Mouse (Mus musculus): ENCODE measurements at regions not wholly inside any gene's neighbourhood (a gene's known extent, or its start where the extent isn't known, plus 50 kb on each side); places are given as distances from the start of the nearest gene placed in this dataset.

DNA sequence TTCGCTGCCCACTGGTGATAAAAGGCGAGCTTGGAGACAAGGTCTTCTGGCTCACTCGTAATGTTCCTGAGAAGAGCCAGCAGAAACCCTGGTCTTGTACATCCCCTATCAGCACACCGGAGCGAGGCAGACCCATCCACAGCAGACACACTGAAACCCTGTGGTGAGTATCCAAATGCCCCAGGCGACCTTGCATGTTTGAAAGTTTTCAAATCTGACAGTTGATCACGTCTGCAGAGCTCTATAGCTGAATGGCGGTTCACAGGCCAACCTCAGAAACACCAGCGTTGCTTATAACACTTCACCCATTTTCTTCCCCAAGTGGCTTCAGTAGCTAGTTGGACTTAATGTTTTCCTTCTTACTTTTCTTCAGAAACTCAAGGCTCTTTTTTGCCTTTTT is 112.6 kb upstream of the Eomes start:
- Histone ChIP-seq H3K9ac (replicated peaks; ENCODE audit: low read depth, low read length) (no peak overlapping the region), H3K4me2 (ENCODE audit: low read depth, low read length) (no peak overlapping the region), H3K36me3 (ENCODE audit: control insufficient read depth, insufficient read depth, low read length) (no peaks in the 10 kb centered on the region), H3K27ac (ENCODE audit: low read depth, low read length) (no peak overlapping the region), H3K4me3 (ENCODE audit: low read depth, low read length) (no peak overlapping the region), H3K4me1 (ENCODE audit: control insufficient read depth, insufficient read depth, low read length) (no peaks in the 10 kb centered on the region), H3K27me3 (ENCODE audit: control insufficient read depth, insufficient read depth, low read length) (no peaks in the 10 kb centered on the region), H3K9me3 (ENCODE audit: control insufficient read depth, low read length) (no peaks in the 10 kb centered on the region)
- WGBS = 84% methylated on average over 9 of the region's 9 CpGs
- ATAC-seq (ENCODE audit: low read depth) = no peak

GRCm38 (mm10) chr9:118367314-118367713 is 110.7 kb upstream of the Eomes start:
- H3K4me3 ChIP-seq (ENCODE audit: low read depth, low read length) = no peak overlapping the region
- H3K9ac ChIP-seq (replicated peaks; ENCODE audit: low read depth, low read length) = no peak overlapping the region
- no peak overlapping the region for H3K27ac ChIP-seq (ENCODE audit: low read depth, low read length)
- WGBS = 80% methylated on average over 4 of the region's 4 CpGs
- no peak for ATAC-seq (ENCODE audit: low read depth)
- H3K36me3 ChIP-seq (ENCODE audit: control insufficient read depth, insufficient read depth, low read length) = no peaks in the 10 kb centered on the region
- no peaks in the 10 kb centered on the region for H3K9me3 ChIP-seq (ENCODE audit: control insufficient read depth, low read length)
- no peaks in the 10 kb centered on the region for H3K27me3 ChIP-seq (ENCODE audit: control insufficient read depth, insufficient read depth, low read length)
- H3K4me1 ChIP-seq (ENCODE audit: control insufficient read depth, insufficient read depth, low read length) = no peaks in the 10 kb centered on the region
- H3K4me2 ChIP-seq (ENCODE audit: low read depth, low read length) = no peak overlapping the region

GRCm38 (mm10) chr9:118370581-118370980 is 107.4 kb upstream of the Eomes start:
- Histone ChIP-seq H3K9ac (replicated peaks; ENCODE audit: low read depth, low read length) (no peak overlapping the region), H3K4me2 (ENCODE audit: low read depth, low read length) (no peak overlapping the region), H3K36me3 (ENCODE audit: control insufficient read depth, insufficient read depth, low read length) (no peaks in the 10 kb centered on the region), H3K27me3 (ENCODE audit: control insufficient read depth, insufficient read depth, low read length) (no peaks in the 10 kb centered on the region), H3K4me3 (ENCODE audit: low read depth, low read length) (no peak overlapping the region), H3K27ac (ENCODE audit: low read depth, low read length) (no peak overlapping the region), H3K9me3 (ENCODE audit: control insufficient read depth, low read length) (no peaks in the 10 kb centered on the region), H3K4me1 (ENCODE audit: control insufficient read depth, insufficient read depth, low read length) (no peaks in the 10 kb centered on the region)
- ATAC-seq (ENCODE audit: low read depth) = no peak
- WGBS = 82% methylated on average over 6 of the region's 6 CpGs

- Histone ChIP-seq H3K36me3 (ENCODE audit: control insufficient read depth, insufficient read depth, low read length) (no peaks in the 10 kb centered on the region), H3K4me3 (ENCODE audit: low read depth, low read length) (no peak overlapping the region), H3K4me2 (ENCODE audit: low read depth, low read length) (no peak overlapping the region), H3K9ac (replicated peaks; ENCODE audit: low read depth, low read length) (no peak overlapping the region), H3K27ac (ENCODE audit: low read depth, low read length) (no peak overlapping the region), H3K9me3 (ENCODE audit: control insufficient read depth, low read length) (no peaks in the 10 kb centered on the region), H3K4me1 (ENCODE audit: control insufficient read depth, insufficient read depth, low read length) (no peaks in the 10 kb centered on the region), H3K27me3 (ENCODE audit: control insufficient read depth, insufficient read depth, low read length) (no peaks in the 10 kb centered on the region)
- WGBS = 86% methylated on average over 5 of the region's 5 CpGs
- ATAC-seq (ENCODE audit: low read depth) = no peak
Observed at GRCm38 (mm10) chr9:118374680-118375079, 103.3 kb upstream of the Eomes start.

DNA sequence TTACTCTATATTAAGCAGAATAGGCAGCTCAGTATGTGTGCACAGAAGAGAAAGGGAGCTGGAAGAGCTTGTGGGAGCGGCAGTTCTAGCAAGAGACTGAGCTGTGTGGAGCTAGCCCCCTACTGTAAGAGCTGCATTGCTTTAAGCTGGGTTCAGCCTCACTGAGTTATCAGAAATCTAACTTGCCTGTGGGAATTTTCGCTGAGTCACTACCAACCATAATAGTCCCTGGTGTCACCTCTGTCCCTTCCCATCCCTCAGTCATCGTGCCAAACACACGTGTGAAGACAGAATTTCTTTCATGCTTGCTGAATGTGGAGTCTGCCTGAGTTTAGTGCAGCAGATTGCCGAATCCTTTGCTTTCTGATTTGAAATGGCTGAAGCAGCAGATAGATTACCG is 99.0 kb upstream of the Eomes start:
- Histone ChIP-seq H3K4me1 (ENCODE audit: control insufficient read depth, insufficient read depth, low read length) (no peaks in the 10 kb centered on the region), H3K4me2 (ENCODE audit: low read depth, low read length) (no peak overlapping the region), H3K9ac (replicated peaks; ENCODE audit: low read depth, low read length) (no peak overlapping the region), H3K27ac (ENCODE audit: low read depth, low read length) (no peak overlapping the region), H3K4me3 (ENCODE audit: low read depth, low read length) (no peak overlapping the region), H3K36me3 (ENCODE audit: control insufficient read depth, insufficient read depth, low read length) (no peaks in the 10 kb centered on the region), H3K9me3 (ENCODE audit: control insufficient read depth, low read length) (no peaks in the 10 kb centered on the region), H3K27me3 (ENCODE audit: control insufficient read depth, insufficient read depth, low read length) (no peaks in the 10 kb centered on the region)
- 25% methylated on average over 6 of the region's 6 CpGs for WGBS
- ATAC-seq (ENCODE audit: low read depth) = no peak

GRCm38 (mm10) chr9:118382532-118382931 is 95.5 kb upstream of the Eomes start:
- no peaks in the 10 kb centered on the region for H3K36me3 ChIP-seq (ENCODE audit: control insufficient read depth, insufficient read depth, low read length)
- WGBS = 87% methylated on average over 3 of the region's 3 CpGs
- ATAC-seq (ENCODE audit: low read depth) = no peak

DNA sequence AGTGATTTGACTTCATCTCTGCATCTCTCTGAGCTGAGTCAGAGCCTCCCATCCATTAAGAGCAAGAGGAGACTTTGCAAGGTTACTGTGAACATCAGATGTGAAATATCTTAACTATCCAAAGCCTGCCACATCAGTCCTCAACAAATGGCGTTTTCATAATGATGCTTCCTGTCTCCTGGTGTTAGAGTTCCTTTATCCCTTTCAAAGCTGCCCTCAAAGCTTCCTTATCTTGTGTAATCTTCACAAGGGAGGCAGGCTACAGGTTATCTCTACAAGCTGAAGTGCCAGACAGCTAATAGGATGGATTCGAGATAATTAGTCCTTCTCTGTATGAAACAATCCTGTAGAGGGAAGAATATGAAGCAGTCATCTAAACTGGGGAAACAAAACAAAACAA is 93.4 kb upstream of the Eomes start:
- Histone ChIP-seq H3K4me1 (ENCODE audit: control insufficient read depth, insufficient read depth, low read length) (0 out of 2 replicates have a peak, but pooled peaks cover 2% of the 10 kb centered on the region), H3K4me3 (ENCODE audit: low read depth, low read length) (no peak overlapping the region), H3K27me3 (ENCODE audit: control insufficient read depth, insufficient read depth, low read length) (peaks cover 11% of the 10 kb centered on the region; the same call in 1 of the 2 replicates), H3K9ac (replicated peaks; ENCODE audit: low read depth, low read length) (no peak overlapping the region), H3K36me3 (ENCODE audit: control insufficient read depth, insufficient read depth, low read length) (no peaks in the 10 kb centered on the region), H3K9me3 (ENCODE audit: control insufficient read depth, low read length) (no peaks in the 10 kb centered on the region), H3K27ac (ENCODE audit: low read depth, low read length) (no peak overlapping the region), H3K4me2 (ENCODE audit: low read depth, low read length) (no peak overlapping the region)
- WGBS = 71% methylated on average over 2 of the region's 2 CpGs
- no peak for ATAC-seq (ENCODE audit: low read depth)

More at GRCm38 (mm10) chr9:118382532-118382931, 95.5 kb upstream of the Eomes start:
- H3K4me3 ChIP-seq (ENCODE audit: low read depth, low read length) = no peak overlapping the region
- no peak overlapping the region for H3K27ac ChIP-seq (ENCODE audit: low read depth, low read length)
- H3K4me2 ChIP-seq (ENCODE audit: low read depth, low read length) = no peak overlapping the region
- no peaks in the 10 kb centered on the region for H3K27me3 ChIP-seq (ENCODE audit: control insufficient read depth, insufficient read depth, low read length)
- H3K4me1 ChIP-seq (ENCODE audit: control insufficient read depth, insufficient read depth, low read length) = no peaks in the 10 kb centered on the region
- H3K9ac ChIP-seq (replicated peaks; ENCODE audit: low read depth, low read length) = no peak overlapping the region
- no peaks in the 10 kb centered on the region for H3K9me3 ChIP-seq (ENCODE audit: control insufficient read depth, low read length)

- H3K4me2 ChIP-seq (ENCODE audit: low read depth, low read length) = no peak overlapping the region
- H3K27me3 ChIP-seq (ENCODE audit: control insufficient read depth, insufficient read depth, low read length) = peaks cover 23% of the 10 kb centered on the region
- no peak overlapping the region for H3K27ac ChIP-seq (ENCODE audit: low read depth, low read length)
- no peak for ATAC-seq (ENCODE audit: low read depth)
- 0 out of 2 replicates have a peak, but pooled peaks cover 2% of the 10 kb centered on the region for H3K4me1 ChIP-seq (ENCODE audit: control insufficient read depth, insufficient read depth, low read length)
- no peak overlapping the region for H3K9ac ChIP-seq (replicated peaks; ENCODE audit: low read depth, low read length)
- no peaks in the 10 kb centered on the region for H3K9me3 ChIP-seq (ENCODE audit: control insufficient read depth, low read length)
- WGBS = 22% methylated on average over 8 of the region's 8 CpGs
- no peak overlapping the region for H3K4me3 ChIP-seq (ENCODE audit: low read depth, low read length)
- H3K36me3 ChIP-seq (ENCODE audit: control insufficient read depth, insufficient read depth, low read length) = no peaks in the 10 kb centered on the region
Observed at GRCm38 (mm10) chr9:118387631-118388030, 90.4 kb upstream of the Eomes start.

DNA sequence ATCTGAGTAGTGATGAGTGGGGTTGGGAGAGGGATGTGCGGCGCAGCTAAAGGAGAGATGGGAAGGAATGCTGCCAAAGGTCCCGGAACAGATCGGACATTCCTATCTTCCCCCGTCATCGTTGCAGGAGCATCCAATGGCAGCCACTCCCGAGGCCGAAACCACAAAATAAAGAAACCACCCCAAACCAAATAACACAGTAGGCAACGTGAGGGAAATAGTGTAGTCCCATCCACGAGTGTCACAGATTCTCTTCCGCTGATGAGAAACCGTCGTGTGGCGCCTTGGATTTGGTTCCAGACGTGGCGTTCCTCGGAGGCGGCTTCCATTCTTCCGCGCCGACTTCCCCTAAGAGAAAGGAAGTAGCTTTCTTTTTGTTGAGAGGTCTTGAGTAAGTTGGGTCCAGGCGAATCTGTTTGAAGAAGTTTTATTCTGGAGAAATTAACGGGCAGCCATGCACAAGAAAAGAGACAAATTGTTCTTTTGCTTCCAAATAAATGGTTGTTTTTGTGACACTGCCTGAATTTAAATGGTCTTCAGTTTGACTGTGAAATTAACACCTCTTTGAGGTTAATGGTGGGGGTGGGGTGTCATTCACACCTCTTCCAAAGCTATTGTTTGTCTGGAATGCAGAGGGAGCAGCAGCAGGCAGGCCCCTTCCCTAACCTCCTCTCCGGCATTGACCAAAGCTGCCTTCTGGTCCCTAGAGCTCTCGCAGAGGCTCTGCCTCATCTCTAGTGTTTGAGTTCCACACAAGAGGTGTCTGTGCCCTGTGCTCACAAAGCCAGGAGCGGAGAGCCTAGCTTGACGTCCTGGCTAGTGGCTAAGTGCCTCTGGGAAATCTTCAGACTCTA is 88.3 kb upstream of the Eomes start:
- Histone ChIP-seq H3K4me1 (ENCODE audit: control insufficient read depth, insufficient read depth, low read length) (0 out of 2 replicates have a peak, but pooled peaks cover 2% of the 10 kb centered on the region), H3K36me3 (ENCODE audit: control insufficient read depth, insufficient read depth, low read length) (no peaks in the 10 kb centered on the region), H3K9ac (replicated peaks; ENCODE audit: low read depth, low read length) (0 out of 2 replicates have a peak overlapping the region, but pooled peaks have one; percentile 21), H3K27me3 (ENCODE audit: control insufficient read depth, insufficient read depth, low read length) (peaks cover 23% of the 10 kb centered on the region), H3K27ac (ENCODE audit: low read depth, low read length) (no peak overlapping the region), H3K4me3 (ENCODE audit: low read depth, low read length) (peak overlapping the region; percentile 23; the same call in 1 of the 2 replicates), H3K4me2 (ENCODE audit: low read depth, low read length) (peak overlapping the region; percentile 39; the same call in 1 of the 2 replicates), H3K9me3 (ENCODE audit: control insufficient read depth, low read length) (no peaks in the 10 kb centered on the region)
- no peak for ATAC-seq (ENCODE audit: low read depth)
- 1% methylated on average over 27 of the region's 27 CpGs for WGBS

Measured in neural tube, embryonic 14.5 days (tissue).